Mouse (Mus musculus): Measurements from ENCODE around the gene Tmprss4. TPM values are rescaled to one million over a fixed set of nuclear protein-coding genes. Genes with fewer than 3 reads are reported as not detected.

Tmprss4 gene
- polyA plus RNA-seq, 1 experiment from 2014 or later, result not detected

- no peaks in the 10 kb centered on the region for H3K9me3 ChIP-seq (replicated peaks)
- H3K36me3 ChIP-seq, result no peaks in the 10 kb centered on the region
- peak overlapping the region; percentile 23; the same call in 1 of the 2 replicates for H3K4me2 ChIP-seq
- ATAC-seq (ENCODE audit: insufficient number of reproducible peaks, low FRiP score), result peak; percentile 26; the same call in 1 of the 2 replicates
- 11% methylated on average over 7 of the region's 7 CpGs for WGBS
- peak overlapping the region; percentile 61; the same call in 1 of the 2 replicates for H3K27ac ChIP-seq (ENCODE audit: poor library complexity, severe bottlenecking)
- peaks cover 46% of the 10 kb centered on the region for H3K4me1 ChIP-seq (replicated peaks)
- peaks cover 70% of the 10 kb centered on the region for H3K27me3 ChIP-seq (replicated peaks)
- 0 out of 2 replicates have a peak overlapping the region, but pooled peaks have one; percentile 2 for H3K9ac ChIP-seq
- H3K4me3 ChIP-seq, result no peak overlapping the region
Observed at GRCm38 (mm10) chr9:45136442-45137169, 67.3 kb downstream of the Tmprss4 start.

- Histone ChIP-seq H3K27me3 (replicated peaks) (peaks cover 60% of the 10 kb centered on the region), H3K4me2 (no peak overlapping the region), H3K36me3 (no peaks in the 10 kb centered on the region), H3K27ac (ENCODE audit: poor library complexity, severe bottlenecking) (no peak overlapping the region), H3K4me3 (no peak overlapping the region), H3K9ac (no peak overlapping the region), H3K4me1 (replicated peaks) (peaks cover 31% of the 10 kb centered on the region), H3K9me3 (replicated peaks) (no peaks in the 10 kb centered on the region)
- ATAC-seq (ENCODE audit: insufficient number of reproducible peaks, low FRiP score), result no peak
- WGBS, result 25% methylated on average over 5 of the region's 5 CpGs
Observed at GRCm38 (mm10) chr9:45133484-45134310, 70.2 kb downstream of the Tmprss4 start.

GRCm38 (mm10) chr9:45130119-45130518 is 73.8 kb downstream of the Tmprss4 start:
- Histone ChIP-seq H3K9me3 (replicated peaks) (no peaks in the 10 kb centered on the region), H3K4me1 (replicated peaks) (no peaks in the 10 kb centered on the region), H3K27me3 (replicated peaks) (peaks cover 45% of the 10 kb centered on the region), H3K27ac (ENCODE audit: poor library complexity, severe bottlenecking) (no peak overlapping the region), H3K36me3 (no peaks in the 10 kb centered on the region), H3K4me3 (no peak overlapping the region), H3K4me2 (no peak overlapping the region), H3K9ac (no peak overlapping the region)
- 70% methylated on average over 3 of the region's 3 CpGs for WGBS
- ATAC-seq (ENCODE audit: insufficient number of reproducible peaks, low FRiP score), result no peak

GRCm38 (mm10) chr9:45126941-45127340 is 77.0 kb downstream of the Tmprss4 start:
- ATAC-seq (ENCODE audit: insufficient number of reproducible peaks, low FRiP score), result no peak
- Histone ChIP-seq H3K36me3 (no peaks in the 10 kb centered on the region), H3K9me3 (replicated peaks) (no peaks in the 10 kb centered on the region), H3K9ac (no peak overlapping the region), H3K27ac (ENCODE audit: poor library complexity, severe bottlenecking) (no peak overlapping the region), H3K4me2 (no peak overlapping the region), H3K4me3 (no peak overlapping the region), H3K27me3 (replicated peaks) (peaks cover 33% of the 10 kb centered on the region), H3K4me1 (replicated peaks) (peaks cover 8% of the 10 kb centered on the region)
- WGBS, result 43% methylated on average over 7 of the region's 7 CpGs

GRCm38 (mm10) chr9:45125211-45125610 is 78.7 kb downstream of the Tmprss4 start:
- Histone ChIP-seq H3K9me3 (replicated peaks) (no peaks in the 10 kb centered on the region), H3K9ac (no peak overlapping the region), H3K4me1 (replicated peaks) (peaks cover 9% of the 10 kb centered on the region), H3K4me3 (no peak overlapping the region), H3K36me3 (no peaks in the 10 kb centered on the region), H3K4me2 (no peak overlapping the region), H3K27ac (ENCODE audit: poor library complexity, severe bottlenecking) (no peak overlapping the region), H3K27me3 (replicated peaks) (peaks cover 30% of the 10 kb centered on the region)
- WGBS, result 84% methylated on average over 14 of the region's 14 CpGs
- no peak for ATAC-seq (ENCODE audit: insufficient number of reproducible peaks, low FRiP score)

Other genes with a start within 250 kb of the Tmprss4 start
- 18.9 and 21.6 TPM in 2 replicates for gene Ube4a, start 238.5 kb downstream of the Tmprss4 start, polyA plus RNA-seq (2016; fragmentation: Nextera tagmentation; extraction: Ambion mirVana)
- gene Cd3g, start 223.7 kb downstream of the Tmprss4 start, polyA plus RNA-seq (2016; fragmentation: Nextera tagmentation; extraction: Ambion mirVana), result 0.35 TPM in 1 of 2 replicates, not detected in the other
- not detected in 2 replicates for gene Cd3d, start 222.3 kb downstream of the Tmprss4 start, polyA plus RNA-seq (2016; fragmentation: Nextera tagmentation; extraction: Ambion mirVana)
- not detected in 2 replicates for gene Cd3e, start 194.5 kb downstream of the Tmprss4 start, polyA plus RNA-seq (2016; fragmentation: Nextera tagmentation; extraction: Ambion mirVana)
- 0.92 and 0.96 TPM in 2 replicates for gene Mpzl2, start 164.3 kb downstream of the Tmprss4 start, polyA plus RNA-seq (2016; fragmentation: Nextera tagmentation; extraction: Ambion mirVana)
- 2.1 and 2.2 TPM in 2 replicates for gene Mpzl3, start 148.9 kb downstream of the Tmprss4 start, polyA plus RNA-seq (2016; fragmentation: Nextera tagmentation; extraction: Ambion mirVana)
- 0.42 and 0.51 TPM in 2 replicates for gene Jaml, start 124.9 kb downstream of the Tmprss4 start, polyA plus RNA-seq (2016; fragmentation: Nextera tagmentation; extraction: Ambion mirVana)
- 1.2 and 2.1 TPM in 2 replicates for gene Scn2b, start 86.3 kb downstream of the Tmprss4 start, polyA plus RNA-seq (2016; fragmentation: Nextera tagmentation; extraction: Ambion mirVana)
- 0.62 and 0.91 TPM in 2 replicates for gene Scn4b, start 65.7 kb downstream of the Tmprss4 start, polyA plus RNA-seq (2016; fragmentation: Nextera tagmentation; extraction: Ambion mirVana)
- not detected in 2 replicates for gene BC049352, start 22.1 kb downstream of the Tmprss4 start, polyA plus RNA-seq (2016; fragmentation: Nextera tagmentation; extraction: Ambion mirVana)
- 0.63 and 0.74 TPM in 2 replicates for gene Il10ra, start 65.1 kb upstream of the Tmprss4 start, polyA plus RNA-seq (2016; fragmentation: Nextera tagmentation; extraction: Ambion mirVana)
- gene Tmprss13, start 115.0 kb upstream of the Tmprss4 start, polyA plus RNA-seq (2016; fragmentation: Nextera tagmentation; extraction: Ambion mirVana), result 0.09 TPM in 1 of 2 replicates, not detected in the other
- 30.8 and 33.4 TPM in 2 replicates for gene Fxyd6, start 166.1 kb upstream of the Tmprss4 start, polyA plus RNA-seq (2016; fragmentation: Nextera tagmentation; extraction: Ambion mirVana)
- gene Fxyd2, start 195.6 kb upstream of the Tmprss4 start, polyA plus RNA-seq (2016; fragmentation: Nextera tagmentation; extraction: Ambion mirVana), result 1.4 and 2.2 TPM in 2 replicates
- 0.05 and 0.09 TPM in 2 replicates for gene Dscaml1, start 222.5 kb upstream of the Tmprss4 start, polyA plus RNA-seq (2016; fragmentation: Nextera tagmentation; extraction: Ambion mirVana)

Measured in heart, embryonic 12.5 days (tissue).